Mouse (Mus musculus): ENCODE data around the gene Pak2.

Pak2 gene

GRCm38 (mm10) chr16:31993946-31994345 is 85.2 kb downstream of the Pak2 start:
- DNase-seq, result no peak

- no peak for DNase-seq
Measured at GRCm38 (mm10) chr16:31993195-31993594, 85.9 kb downstream of the Pak2 start.

GRCm38 (mm10) chr16:31992039-31992438 is 87.1 kb downstream of the Pak2 start:
- no peak for DNase-seq

GRCm38 (mm10) chr16:31980946-31981345 is 98.2 kb downstream of the Pak2 start:
- no peak for DNase-seq

GRCm38 (mm10) chr16:31979501-31979900 is 99.6 kb downstream of the Pak2 start:
- DNase-seq, result no peak

- DNase-seq, result no peak
Measured at GRCm38 (mm10) chr16:31975258-31975657, 103.9 kb downstream of the Pak2 start.

Data from kidney, postnatal 14 days (tissue).